Mouse (Mus musculus) limb, embryonic 14.5 days (tissue): Measurements from ENCODE around the gene Fam189a1. TPM values are rescaled to one million over a fixed set of nuclear protein-coding genes. Genes with fewer than 3 reads are reported as not detected.
A peak's percentile ranks its signal among the peaks of the same experiment; 100 is the strongest.

Experiments
- ATAC-seq: fragments of 200-750 bp; cut with Nextera tagmentation; 2 replicates; pipeline ENCODE4 v1.8.0; 2017; ENCODE audit warnings: low read depth, moderate number of reproducible peaks, moderate TSS enrichment; ENCODE audit not compliant: low FRiP score
- DNase-seq: peaks from one replicate; pipeline ENCODE4 v3.0.0-alpha.2; 2015; ENCODE audit warnings: low spot score
- H3K27ac ChIP-seq: fragments of 300-500 bp; sonication (generic); replicated peaks from 2 replicates; pipeline ENCODE4 v1.5.1; 2014; ENCODE audit warnings: low read depth, mild to moderate bottlenecking, low read length, moderate library complexity, mixed read lengths
- H3K27me3 ChIP-seq: fragments of 300-500 bp; sonication (generic); 2 replicates; pipeline ENCODE4 v1.6.1; 2014; ENCODE audit warnings: low read length, mixed read lengths; ENCODE audit not compliant: control insufficient read depth, insufficient read depth
- H3K36me3 ChIP-seq: fragments of 300-500 bp; sonication (generic); 2 replicates; pipeline ENCODE4 v1.6.1; 2014; ENCODE audit warnings: mild to moderate bottlenecking, low read length, moderate library complexity, mixed read lengths; ENCODE audit not compliant: control insufficient read depth, insufficient read depth
- H3K4me1 ChIP-seq: fragments of 300-500 bp; sonication (generic); 2 replicates; pipeline ENCODE4 v1.6.1; 2014; ENCODE audit warnings: antibody characterized with exemption, low read length, mixed read lengths; ENCODE audit not compliant: control insufficient read depth, insufficient read depth
- H3K4me2 ChIP-seq: fragments of 300-500 bp; sonication (generic); replicated peaks from 2 replicates; pipeline ENCODE4 v1.6.1; 2014; ENCODE audit warnings: low read depth, mild to moderate bottlenecking, low read length, moderate library complexity; ENCODE audit not compliant: severe bottlenecking
- H3K4me3 ChIP-seq: fragments of 300-500 bp; sonication (generic); replicated peaks from 2 replicates; pipeline ENCODE4 v1.5.1; 2014; ENCODE audit warnings: low read length
- H3K9ac ChIP-seq: fragments of 300-500 bp; sonication (generic); 2 replicates; pipeline ENCODE4 v1.6.1; 2014; ENCODE audit warnings: mild to moderate bottlenecking, low read depth, low read length, moderate library complexity; ENCODE audit not compliant: severe bottlenecking
- H3K9me3 ChIP-seq: fragments of 300-500 bp; sonication (generic); 2 replicates; pipeline ENCODE4 v1.6.1; 2016; ENCODE audit warnings: low read length; ENCODE audit not compliant: control insufficient read depth
- POLR2A ChIP-seq: fragments of 200-500 bp; IDR thresholded peaks from 2 replicates; pipeline ENCODE4 v1.8.0; 2012; ENCODE audit warnings: inconsistent platforms, mild to moderate bottlenecking, moderate library complexity, borderline replicate concordance; ENCODE audit not compliant: insufficient read depth, insufficient read length; ENCODE audit errors: extremely low read depth
- WGBS: fragments of 180-500 bp; shearing (Covaris S2); extraction: QIAGEN DNeasy Blood & Tissue Kit; methylation state at CpG from one replicate; pipeline ENCODE4 v1.1.7; 2014; 5-methylcytosine and 5-hydroxymethylcytosine counted together
- polyA plus RNA-seq, 2 experiments: library from polyadenylated mRNA; depleted of rRNA in 1 of 2; stranded (reverse) in 1 of 2; unstranded in 1 of 2; fragments of >200 nt; fragmentation: Nextera tagmentation in 1 of 2; extraction: Ambion mirVana in 1 of 2; gene quantifications; 2 replicates each; pipeline versions ENCODE4 v1.2.1 to v1.2.3; 2012 to 2014

Fam189a1 gene
- polyA plus RNA-seq, 2 experiments: 7.4 to 15.1 TPM

- ATAC-seq: peak; percentile 76
- peak; percentile 80 for DNase-seq
Measured at GRCm38 (mm10) chr7:64741333-64742307, 414.8 kb downstream of the Fam189a1 start.

DNA sequence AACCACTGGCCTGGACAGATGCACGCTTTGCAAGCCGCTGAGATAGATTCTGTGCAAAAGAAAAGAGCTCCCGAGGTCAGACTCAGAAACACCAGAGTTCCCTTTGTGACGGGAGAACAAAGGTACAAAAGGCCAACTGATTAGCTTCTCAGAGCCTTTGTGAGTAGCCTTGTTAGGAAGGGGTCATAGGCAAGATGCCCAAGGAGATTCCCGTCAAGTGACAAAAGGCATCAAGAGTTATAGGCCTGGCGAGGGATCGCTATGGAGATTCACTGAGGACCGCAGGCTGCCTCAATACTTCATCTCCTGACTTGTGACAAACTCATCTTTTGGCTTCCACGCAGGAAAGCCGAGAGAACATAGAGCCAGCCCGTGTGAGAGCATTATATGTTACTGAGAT is 417.2 kb downstream of the Fam189a1 start:
- no peak overlapping the region for H3K4me2 ChIP-seq
- no peak overlapping the region for H3K27ac ChIP-seq
- H3K27me3 ChIP-seq: no peaks in the 10 kb centered on the region
- no peak overlapping the region for H3K9ac ChIP-seq
- no peaks in the 10 kb centered on the region for H3K36me3 ChIP-seq
- no peaks in the 10 kb centered on the region for H3K9me3 ChIP-seq
- no peaks in the 10 kb centered on the region for H3K4me1 ChIP-seq
- no peak for TF ChIP-seq POLR2A
- ATAC-seq: no peak
- H3K4me3 ChIP-seq: no peak overlapping the region
- WGBS: 68% methylated on average over 11 of the region's 11 CpGs
- no peak for DNase-seq

More at GRCm38 (mm10) chr7:64741333-64742307, 414.8 kb downstream of the Fam189a1 start:
- no peak overlapping the region for H3K4me3 ChIP-seq
- H3K9me3 ChIP-seq: no peaks in the 10 kb centered on the region
- H3K36me3 ChIP-seq: no peaks in the 10 kb centered on the region
- H3K27ac ChIP-seq: no peak overlapping the region
- WGBS: 31% methylated on average over 8 of the region's 8 CpGs
- H3K9ac ChIP-seq: no peak overlapping the region
- H3K4me2 ChIP-seq: no peak overlapping the region
- H3K4me1 ChIP-seq: no peaks in the 10 kb centered on the region
- no peaks in the 10 kb centered on the region for H3K27me3 ChIP-seq
- TF ChIP-seq POLR2A: no peak; the same call in 1 of the 2 replicates

GRCm38 (mm10) chr7:64729785-64730184 is 426.6 kb downstream of the Fam189a1 start:
- H3K27me3 ChIP-seq: no peaks in the 10 kb centered on the region
- no peak overlapping the region for H3K4me2 ChIP-seq
- no peaks in the 10 kb centered on the region for H3K36me3 ChIP-seq
- WGBS: 25% methylated on average over 7 of the region's 7 CpGs
- DNase-seq: peak; percentile 46
- H3K9me3 ChIP-seq: no peaks in the 10 kb centered on the region
- no peak overlapping the region for H3K9ac ChIP-seq
- no peak for ATAC-seq
- no peak overlapping the region for H3K4me3 ChIP-seq
- TF ChIP-seq POLR2A: no peak
- H3K27ac ChIP-seq: no peak overlapping the region
- no peaks in the 10 kb centered on the region for H3K4me1 ChIP-seq

GRCm38 (mm10) chr7:64728816-64729215 is 427.6 kb downstream of the Fam189a1 start:
- Histone ChIP-seq H3K9me3 (no peaks in the 10 kb centered on the region), H3K4me2 (no peak overlapping the region), H3K27me3 (no peaks in the 10 kb centered on the region), H3K4me1 (no peaks in the 10 kb centered on the region), H3K9ac (no peak overlapping the region), H3K27ac (no peak overlapping the region), H3K4me3 (no peak overlapping the region), H3K36me3 (no peaks in the 10 kb centered on the region)
- no peak for TF ChIP-seq POLR2A
- DNase-seq (no peak), ATAC-seq (no peak)
- WGBS: 75% methylated on average over 3 of the region's 3 CpGs

GRCm38 (mm10) chr7:64728181-64728591 is 428.2 kb downstream of the Fam189a1 start:
- ATAC-seq (no peak), DNase-seq (no peak)
- Histone ChIP-seq H3K27ac (no peak overlapping the region), H3K36me3 (no peaks in the 10 kb centered on the region), H3K27me3 (no peaks in the 10 kb centered on the region), H3K4me2 (no peak overlapping the region), H3K4me1 (no peaks in the 10 kb centered on the region), H3K9ac (no peak overlapping the region), H3K9me3 (no peaks in the 10 kb centered on the region), H3K4me3 (no peak overlapping the region)
- no peak for TF ChIP-seq POLR2A
- 83% methylated on average over 5 of the region's 5 CpGs for WGBS
